Mouse (Mus musculus): ENCODE data around the gene Tmem63b.
"Not testable (repeated sequence)": the region's sequence is repeated elsewhere in the genome, so short reads cannot be mapped to it uniquely, and the experiment has no call there.

Gene Tmem63b

DNA sequence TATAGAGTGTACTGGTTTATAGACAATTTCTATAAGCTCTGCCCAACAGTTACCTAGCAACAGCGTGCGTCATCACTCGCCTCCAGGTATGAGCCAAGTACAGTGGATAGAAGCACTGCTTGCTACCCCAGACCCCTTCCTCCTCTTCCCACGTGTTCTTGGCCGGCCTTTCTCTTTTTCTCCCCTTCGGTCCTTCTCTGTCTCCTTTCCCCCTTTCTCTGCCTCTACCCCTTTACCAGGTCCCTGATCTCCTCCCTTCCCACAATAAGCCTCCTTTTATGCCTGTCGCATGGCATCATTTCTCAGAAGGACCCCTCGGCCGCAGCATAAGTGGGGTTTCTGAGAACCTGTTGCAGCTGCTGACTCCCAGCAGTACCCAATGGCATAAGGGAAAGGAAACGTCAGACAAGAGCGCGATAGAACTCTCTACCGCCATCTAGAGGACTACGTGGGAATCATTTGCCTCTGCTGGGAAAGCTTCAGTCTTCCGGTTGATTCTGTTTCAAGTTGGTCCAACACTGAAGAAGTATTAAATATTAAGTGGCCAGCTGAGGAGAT, 60.0 kb downstream of the Tmem63b start:
- in situ Hi-C loops (cut with MboI, MseI) = no loop called here

GRCm38 (mm10) chr17:45623425-45623824, 63.3 kb downstream of the Tmem63b start:
- in situ Hi-C loops (cut with MboI, MseI) = not testable (repeated sequence)

DNA sequence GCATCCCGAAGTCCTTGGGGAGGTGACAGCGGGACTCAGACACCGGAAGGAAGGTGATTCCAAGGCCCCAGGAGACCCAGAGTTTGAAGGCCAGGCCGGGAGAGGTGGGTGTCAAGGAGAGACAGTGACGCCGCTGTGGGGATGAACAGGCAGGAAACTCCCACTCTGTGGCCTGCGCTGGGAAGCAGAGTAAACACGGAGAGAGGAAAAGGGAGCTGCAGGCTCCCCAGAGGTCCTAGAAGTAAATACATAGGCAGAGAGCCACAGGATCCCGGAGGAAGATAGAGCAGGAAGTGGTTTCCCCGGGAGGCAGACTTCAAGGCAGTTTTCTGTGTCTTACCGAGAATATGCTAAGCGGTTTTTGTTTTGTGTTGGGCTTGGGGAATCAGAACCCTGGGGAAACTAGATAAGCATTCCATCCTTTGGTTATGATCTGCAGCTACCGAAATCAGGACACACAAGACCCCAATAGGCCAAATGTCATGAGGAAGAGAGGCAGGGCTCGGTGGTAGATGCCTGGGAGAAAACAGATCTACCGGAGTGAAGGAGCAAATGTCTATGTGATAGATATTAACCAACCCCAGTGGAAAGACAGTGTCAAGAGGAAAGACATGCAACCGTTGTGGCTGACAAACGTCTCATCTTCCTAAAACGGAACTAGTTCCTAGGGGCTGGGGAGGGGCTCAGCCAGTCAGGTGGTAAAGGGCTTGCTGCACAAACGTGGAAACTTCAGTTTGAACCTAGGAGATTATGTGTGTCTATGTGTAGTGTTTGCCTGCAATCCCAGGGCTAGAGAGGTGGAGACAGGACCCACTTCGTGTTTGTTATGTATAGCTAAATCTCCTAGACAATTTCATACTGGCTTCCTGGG, 67.1 kb downstream of the Tmem63b start:
- in situ Hi-C loops (cut with MboI, MseI) = no loop called here

DNA sequence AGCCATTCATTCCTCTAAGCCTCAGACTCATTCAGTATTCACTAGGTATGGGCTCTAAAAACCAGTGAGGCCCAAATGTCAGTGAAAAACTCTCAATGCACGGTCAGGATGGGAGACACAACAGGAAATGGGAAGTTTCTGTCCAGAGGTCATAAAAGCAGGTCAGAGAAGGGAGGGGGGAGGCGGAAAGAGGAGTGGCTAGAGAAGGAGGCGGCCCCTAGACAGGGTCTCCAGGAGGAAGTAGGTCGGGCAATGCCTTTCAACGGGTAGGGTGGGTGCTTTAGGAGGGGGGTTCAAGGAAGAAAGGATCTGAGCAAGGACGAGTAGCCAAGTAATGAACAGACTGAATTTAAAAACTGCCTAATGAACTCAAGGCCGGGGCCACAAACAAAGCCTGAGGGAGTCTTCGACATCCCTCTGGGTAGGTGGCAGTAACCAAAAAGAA, 67.7 kb downstream of the Tmem63b start:
- in situ Hi-C loops (cut with MboI, MseI) = no loop called here

- in situ Hi-C loops (cut with MboI, MseI) = no loop called here
Measured at GRCm38 (mm10) chr17:45617655-45618054, 69.0 kb downstream of the Tmem63b start.

DNA sequence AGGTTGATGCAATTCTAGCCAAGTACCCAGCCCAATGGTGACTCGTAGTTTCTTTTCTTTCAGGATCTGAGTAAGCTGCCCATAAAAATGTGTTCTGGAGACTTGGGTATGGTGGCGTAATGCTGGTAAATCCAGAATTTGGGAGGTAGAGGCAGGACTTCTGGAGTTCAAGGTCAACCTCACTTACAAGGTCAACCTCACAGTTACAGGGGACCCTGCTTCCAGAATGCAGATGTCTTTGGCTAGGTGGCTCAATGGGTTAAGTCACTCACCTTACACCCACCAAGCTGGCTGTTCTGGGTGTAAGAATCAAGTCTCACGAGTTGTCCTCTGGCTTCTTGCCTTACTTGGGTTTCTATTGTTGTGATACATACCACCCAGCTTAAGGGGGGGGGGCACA, 70.0 kb downstream of the Tmem63b start:
- in situ Hi-C loops (cut with MboI, MseI) = no loop called here

DNA sequence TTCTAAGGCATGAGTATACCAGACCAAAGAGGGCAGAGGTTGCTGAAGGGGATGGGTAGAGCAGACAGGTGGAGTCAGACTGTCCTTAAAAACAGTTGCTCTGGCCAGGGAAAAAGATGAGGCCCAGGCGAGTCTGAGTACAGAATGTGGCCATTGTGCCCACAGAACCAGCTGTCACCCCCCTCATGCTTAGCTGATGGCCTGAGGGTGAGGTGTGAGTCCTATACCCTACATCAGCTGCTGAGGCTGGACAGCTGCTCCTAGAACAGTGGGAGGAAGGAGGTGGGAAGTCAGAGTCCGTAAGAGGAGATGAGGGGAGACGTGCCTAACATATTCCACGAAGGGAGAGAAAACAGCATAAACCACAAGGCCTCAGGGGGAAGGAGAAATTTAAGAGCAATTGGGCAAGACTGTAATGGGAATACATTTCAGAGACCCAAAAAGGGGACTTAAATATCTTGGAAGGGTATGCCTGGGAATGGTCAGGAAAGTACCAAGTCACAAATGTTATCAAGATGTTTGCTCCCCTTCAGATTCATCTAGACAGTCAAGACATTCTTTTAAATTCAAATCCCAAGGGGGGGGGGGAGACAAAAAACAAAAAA, 70.6 kb downstream of the Tmem63b start:
- in situ Hi-C loops (cut with MboI, MseI) = no loop called here

- in situ Hi-C loops (cut with MboI, MseI) = no loop called here
Measured at GRCm38 (mm10) chr17:45612921-45613320, 73.8 kb downstream of the Tmem63b start.

DNA sequence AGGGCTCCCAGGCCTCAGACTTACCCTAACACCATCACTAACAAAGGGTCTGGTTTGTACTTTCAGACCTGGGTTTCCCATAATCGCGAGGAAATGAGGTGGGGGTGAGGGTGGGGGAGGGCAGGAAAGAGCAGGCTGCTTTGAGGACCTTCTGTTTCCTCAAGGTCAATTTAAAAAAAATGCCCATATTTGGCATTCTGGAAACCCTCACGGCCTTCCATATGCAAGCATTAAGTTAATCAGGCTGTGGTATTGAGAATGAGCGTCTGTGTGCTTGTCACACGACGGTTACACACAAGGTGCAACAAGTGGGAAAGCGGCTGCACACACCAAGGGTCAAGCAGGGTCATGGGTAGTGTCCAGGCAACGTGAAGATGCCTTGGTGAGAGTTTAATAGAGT, 74.7 kb downstream of the Tmem63b start:
- in situ Hi-C loops (cut with MboI, MseI) = no loop called here

Measured in T-helper 1 cell (primary cell).